25 mouse cellular contexts compared by ENCODE assay signal in the genomic region with DNA sequence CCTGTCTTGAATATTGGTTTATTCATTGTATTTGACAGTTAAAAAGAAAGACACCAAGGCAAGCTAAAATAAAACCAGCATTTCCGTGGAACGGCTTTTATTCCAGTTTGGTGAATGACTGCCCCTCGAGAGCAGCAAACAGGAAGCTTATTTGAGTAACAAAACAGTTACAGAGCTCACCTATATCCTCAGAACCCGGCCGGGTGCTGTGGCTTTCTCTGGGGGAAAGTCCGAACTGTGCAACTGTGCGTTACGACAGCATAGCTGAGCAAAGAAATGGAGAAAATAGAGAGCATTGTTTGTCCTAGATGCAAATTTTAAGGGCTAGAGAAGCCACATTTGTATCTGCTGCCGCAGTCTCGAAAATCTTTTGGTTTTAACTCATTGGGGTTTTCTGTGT. TPM values are rescaled to one million over a fixed set of nuclear protein-coding genes. Genes with fewer than 3 reads are reported as not detected.
DNase-seq lines count a peak whose midpoint lies in the region; ATAC-seq and TF ChIP-seq lines count a peak whose summit lies in the region.
"Had no signal": no experiment of that assay in that cellular context is flagged by ENCODE, and none has a peak within 500 bp of the region (broad histone marks: within the 10 kb centered on the region; RNA-seq: fewer than 3 reads in every experiment).

No protein-coding gene starts in this region.

- no peaks in the 10 kb centered on the region for H3K79me2 ChIP-seq in liver, adult 2 months (ENCODE audit: control insufficient read depth, insufficient read depth, low read length)

- H3K4me1 ChIP-seq in liver, adult 2 months (ENCODE audit: control insufficient read depth, insufficient read depth, low read length), result no peaks in the 10 kb centered on the region
- H3K4me1 ChIP-seq in liver, postnatal 0 days (ENCODE audit: insufficient read depth), result no peaks in the 10 kb centered on the region
- no peaks in the 10 kb centered on the region for H3K4me1 ChIP-seq in liver, embryonic 12.5 days
- H3K4me1 ChIP-seq: embryonic facial prominence, embryonic 13.5 days; embryonic facial prominence, embryonic 15.5 days; forebrain, embryonic 10.5 days; forebrain, embryonic 12.5 days had no signal

- TF ChIP-seq EP300 in liver, postnatal 0 days (IDR thresholded peaks at IDR 0.05; ENCODE audit: low read depth), result no peak

- no peaks in the 10 kb centered on the region for H3K27me3 ChIP-seq in liver, adult 2 months (ENCODE audit: control insufficient read depth, insufficient read depth, low read length)
- H3K27me3 ChIP-seq in liver, postnatal 0 days (ENCODE audit: insufficient read depth, low read length), result no peaks in the 10 kb centered on the region
- no peaks in the 10 kb centered on the region for H3K27me3 ChIP-seq in liver, embryonic 12.5 days (replicated peaks)
- H3K27me3 ChIP-seq: embryonic facial prominence, embryonic 13.5 days; embryonic facial prominence, embryonic 15.5 days; forebrain, embryonic 12.5 days had no signal

- peak; percentile 57 for DNase-seq in liver, adult 2 months (ENCODE audit: extremely low read depth, low read depth, low spot score)
- DNase-seq in liver (no peak), A20 (ENCODE audit: low read depth, low spot score) (peak; percentile 87)
- DNase-seq in liver, postnatal 0 days, result peak; percentile 46
- DNase-seq in layer of hippocampus, adult 18-20 months (ENCODE audit: low spot score in 2 of 2), result no peak
- DNase-seq: adrenal gland, postnatal 10 days; adrenal gland, postnatal 25 days; cerebellum, adult 11 months; cerebellum, adult 18-20 months; cerebellum, adult 8-10 months; cerebellum, adult 9-11 months; cerebellum, postnatal 14 days; cerebellum, postnatal 36 days; embryo, embryonic 11 days had no signal

- H3K4me3 ChIP-seq in liver, adult 2 months (ENCODE audit: insufficient read depth, low read depth, low read length), result no peak overlapping the region
- no peak overlapping the region for H3K4me3 ChIP-seq in liver, postnatal 0 days (ENCODE audit: low read depth, low read length)
- H3K4me3 ChIP-seq in liver, embryonic 12.5 days, result no peak overlapping the region
- H3K4me3 ChIP-seq: embryonic facial prominence, embryonic 13.5 days; embryonic facial prominence, embryonic 15.5 days; erythroblast, embryonic 14.5 days; forebrain, embryonic 10.5 days; forebrain, embryonic 12.5 days had no signal

- no peak for TF ChIP-seq CTCF in liver, adult 2 months (IDR thresholded peaks at IDR 0.05; ENCODE audit: low read depth, low read length)
- TF ChIP-seq CTCF in liver, postnatal 0 days (IDR thresholded peaks at IDR 0.05; ENCODE audit: low read depth), result no peak

- no peak overlapping the region for H3K27ac ChIP-seq in liver, adult 2 months (replicated peaks; ENCODE audit: insufficient read depth, low read depth, low read length)
- peak overlapping the region; percentile 55 for H3K27ac ChIP-seq in liver, postnatal 0 days (ENCODE audit: low read depth)
- H3K27ac ChIP-seq in liver, embryonic 12.5 days, result no peak overlapping the region
- H3K27ac ChIP-seq: embryonic facial prominence, embryonic 13.5 days; embryonic facial prominence, embryonic 15.5 days; forebrain, embryonic 10.5 days; forebrain, embryonic 12.5 days had no signal

- no peak overlapping the region for H3K9ac ChIP-seq in liver, adult 2 months (ENCODE audit: low read depth, low read length)
- H3K9ac ChIP-seq in liver, postnatal 0 days (replicated peaks), result no peak overlapping the region
- no peak overlapping the region for H3K9ac ChIP-seq in liver, embryonic 12.5 days
- H3K9ac ChIP-seq: embryonic facial prominence, embryonic 13.5 days; embryonic facial prominence, embryonic 15.5 days; forebrain, embryonic 12.5 days had no signal

- no peak overlapping the region for H3K4me2 ChIP-seq in liver, postnatal 0 days (ENCODE audit: low read depth, low read length)
- no peak overlapping the region for H3K4me2 ChIP-seq in liver, embryonic 12.5 days
- H3K4me2 ChIP-seq: embryonic facial prominence, embryonic 13.5 days; embryonic facial prominence, embryonic 15.5 days; forebrain, embryonic 12.5 days had no signal

- ATAC-seq in liver, postnatal 0 days, result peak; percentile 77
- no peak for ATAC-seq in liver, embryonic 12.5 days
- ATAC-seq: activated CD4-positive, CD25-positive, alpha-beta regulatory T cell, adult 4 months; forebrain, embryonic 14.5 days; forebrain, embryonic 16.5 days; Patski had no signal

- H3K36me3 ChIP-seq in liver, adult 2 months (ENCODE audit: control insufficient read depth, insufficient read depth, low read length), result no peaks in the 10 kb centered on the region
- H3K36me3 ChIP-seq in liver, postnatal 0 days (replicated peaks; ENCODE audit: insufficient read depth, low read length), result no peaks in the 10 kb centered on the region
- H3K36me3 ChIP-seq in liver, embryonic 12.5 days, result no peaks in the 10 kb centered on the region
- H3K36me3 ChIP-seq: embryonic facial prominence, embryonic 13.5 days; embryonic facial prominence, embryonic 15.5 days; forebrain, embryonic 10.5 days; forebrain, embryonic 12.5 days; G1E had no signal

- H3K9me3 ChIP-seq in liver, postnatal 0 days (ENCODE audit: low read length), result no peaks in the 10 kb centered on the region
- H3K9me3 ChIP-seq in liver, embryonic 12.5 days (replicated peaks), result no peaks in the 10 kb centered on the region
- H3K9me3 ChIP-seq: embryonic facial prominence, embryonic 13.5 days; embryonic facial prominence, embryonic 15.5 days; forebrain, embryonic 10.5 days; forebrain, embryonic 12.5 days had no signal

- no peak for TF ChIP-seq POLR2A in liver, adult 2 months (IDR thresholded peaks at IDR 0.05; ENCODE audit: extremely low read depth, insufficient read depth, low read length)

- WGBS in liver, adult 2 months, result 34% methylated on average over 10 of the region's 10 CpGs
- 62% methylated on average over 10 of the region's 10 CpGs for WGBS in liver, postnatal 0 days (ENCODE audit: insufficient replicate concordance)
- 78% methylated on average over 10 of the region's 10 CpGs for WGBS in liver, embryonic 12.5 days (ENCODE audit: insufficient replicate concordance)

RNA-seq across cellular contexts. Expression of a gene that starts 41.1 kb away (rescaled TPM):
- 0.92 and 1.9 TPM in 2 replicates for total RNA-seq in liver, adult 2 months (2014; rRNA removed)
- polyA plus RNA-seq in liver, adult 2 months (2012; rRNA removed), result 4.1 and 5.6 TPM in 2 replicates
- 2.5 and 2.8 TPM in 2 replicates for polyA plus RNA-seq in liver, postnatal 0 days (2015; fragmentation: Nextera tagmentation; extraction: Ambion mirVana)
- 5.6 and 6.4 TPM in 2 replicates for polyA plus RNA-seq in liver, embryonic 12.5 days (2016; fragmentation: Nextera tagmentation; extraction: Ambion mirVana)
- 1 to 10 TPM; 6.0 to 6.9 TPM for total RNA-seq in layer of hippocampus, adult 18-20 months (2021)

RNA-seq across cellular contexts. Expression of a gene that starts 41.3 kb away (rescaled TPM):
- total RNA-seq in liver, adult 2 months (2014; rRNA removed), result 6.5 and 7.0 TPM in 2 replicates
- polyA plus RNA-seq in liver, adult 2 months (2012; rRNA removed), result 0.76 and 1.4 TPM in 2 replicates
- polyA plus RNA-seq in liver, postnatal 0 days (2015; fragmentation: Nextera tagmentation; extraction: Ambion mirVana), result 2.9 and 3.0 TPM in 2 replicates
- 1.4 and 1.7 TPM in 2 replicates for polyA plus RNA-seq in liver, embryonic 12.5 days (2016; fragmentation: Nextera tagmentation; extraction: Ambion mirVana)
- 10 to 100 TPM; 21.2 to 22.8 TPM for total RNA-seq in layer of hippocampus, adult 18-20 months (2021)
- polyA plus RNA-seq: erythroblast, embryonic 14.5 days; G1E had no signal

Comparison
In these comparisons a context has a peak if more than half of its experiments do, and no peak if none do; other contexts are left out.
1. DNase-seq: peak in liver, adult 2 months (single experiment), liver, postnatal 0 days (single experiment) and A20 (single experiment); none in liver (single experiment) and layer of hippocampus, adult 18-20 months (0 of 2).